Mouse (Mus musculus) embryonic facial prominence, embryonic 15.5 days (tissue): ENCODE data around the gene Rpap1. TPM values are rescaled to one million over a fixed set of nuclear protein-coding genes. Genes with fewer than 3 reads are reported as not detected.

Source experiments
- ATAC-seq: fragments of 200-750 bp; cut with Nextera tagmentation; 2 replicates; pipeline ENCODE4 v1.8.0; 2017; ENCODE audit warnings: low read depth, moderate TSS enrichment; ENCODE audit not compliant: insufficient number of reproducible peaks, low FRiP score, low TSS enrichment
- H3K27ac ChIP-seq: fragments of 300-500 bp; sonication (generic); replicated peaks from 2 replicates; pipeline ENCODE4 v1.5.1; 2015; ENCODE audit warnings: mild to moderate bottlenecking, inconsistent platforms
- H3K27me3 ChIP-seq: fragments of 300-500 bp; sonication (generic); 2 replicates; pipeline ENCODE4 v1.6.1; 2015; ENCODE audit warnings: inconsistent platforms
- H3K36me3 ChIP-seq: fragments of 300-500 bp; sonication (generic); 2 replicates; pipeline ENCODE4 v1.6.1; 2015; ENCODE audit warnings: mild to moderate bottlenecking, inconsistent platforms
- H3K4me1 ChIP-seq: fragments of 300-500 bp; sonication (generic); 2 replicates; pipeline ENCODE4 v1.6.1; 2015; ENCODE audit warnings: inconsistent platforms
- H3K4me2 ChIP-seq: fragments of 300-500 bp; sonication (generic); replicated peaks from 2 replicates; pipeline ENCODE4 v1.6.1; 2015; ENCODE audit warnings: mild to moderate bottlenecking, inconsistent platforms
- H3K4me3 ChIP-seq: fragments of 300-500 bp; sonication (generic); replicated peaks from 2 replicates; pipeline ENCODE4 v1.5.1; 2015; ENCODE audit warnings: mild to moderate bottlenecking, inconsistent platforms
- H3K9ac ChIP-seq: fragments of 300-500 bp; sonication (generic); 2 replicates; pipeline ENCODE4 v1.6.1; 2015; ENCODE audit warnings: inconsistent platforms
- H3K9me3 ChIP-seq: fragments of 300-500 bp; sonication (generic); replicated peaks from 2 replicates; pipeline ENCODE4 v1.6.1; 2016; ENCODE audit warnings: inconsistent platforms
- WGBS: fragments of 180-500 bp; shearing (Covaris S2); methylation state at CpG from one replicate; pipeline ENCODE4 v1.1.7; 2015; 5-methylcytosine and 5-hydroxymethylcytosine counted together
- polyA plus RNA-seq: library from polyadenylated mRNA; unstranded; fragments of >200 nt; fragmentation: Nextera tagmentation; extraction: Ambion mirVana; gene quantifications from 2 replicates; pipeline ENCODE4 v1.2.1, GENCODE M21; 2015

Gene Rpap1
- polyA plus RNA-seq, 1 experiment from 2014 or later = 25.8 TPM

GRCm38 (mm10) chr2:119798246-119798927 is 11.1 kb upstream of the Rpap1 start:
- Histone ChIP-seq H3K27ac (no peak overlapping the region), H3K9ac (no peak overlapping the region), H3K4me1 (peaks cover 36% of the 10 kb centered on the region), H3K36me3 (no peaks in the 10 kb centered on the region), H3K27me3 (peaks cover 18% of the 10 kb centered on the region), H3K9me3 (no peaks in the 10 kb centered on the region), H3K4me3 (peak overlapping the region; percentile 75; the same call in 1 of the 2 replicates), H3K4me2 (peak overlapping the region; percentile 92; the same call in 1 of the 2 replicates)
- no peak for ATAC-seq
- WGBS = 12% methylated on average over 13 of the region's 13 CpGs

- peaks cover 27% of the 10 kb centered on the region for H3K4me1 ChIP-seq
- 0 out of 2 replicates have a peak within 1 kb of the TSS, but pooled peaks have one; percentile 75 for H3K4me3 ChIP-seq
- ATAC-seq = no peak
- H3K27ac ChIP-seq = no peak within 1 kb of the TSS
- 56% methylated on average over 5 of the region's 5 CpGs for WGBS
- H3K4me2 ChIP-seq = peak within 1 kb of the TSS; percentile 92; the same call in 1 of the 2 replicates
- no peak within 1 kb of the TSS for H3K9ac ChIP-seq
- H3K9me3 ChIP-seq = no peaks in the 10 kb centered on the region
- H3K36me3 ChIP-seq = no peaks in the 10 kb centered on the region
- H3K27me3 ChIP-seq = peaks cover 18% of the 10 kb centered on the region
Measured at GRCm38 (mm10) chr2:119797279-119797783, 10.0 kb upstream of the Rpap1 start, which contains the start of gene Tyro3. Tyro3 (plus strand) TSS chr2:119797733.

- Histone ChIP-seq H3K4me3 (no peak overlapping the region), H3K4me2 (no peak overlapping the region), H3K9ac (no peak overlapping the region), H3K9me3 (no peaks in the 10 kb centered on the region), H3K36me3 (0 out of 2 replicates have a peak, but pooled peaks cover 5% of the 10 kb centered on the region), H3K27ac (no peak overlapping the region), H3K27me3 (no peaks in the 10 kb centered on the region), H3K4me1 (peaks cover 6% of the 10 kb centered on the region; the same call in 1 of the 2 replicates)
- no peak for ATAC-seq
- WGBS = 75% methylated on average over 2 of the region's 2 CpGs
Measured at GRCm38 (mm10) chr2:119789996-119790395, 2.7 kb upstream of the Rpap1 start.

GRCm38 (mm10) chr2:119767246-119767645 is 20.1 kb downstream of the Rpap1 start:
- Histone ChIP-seq H3K4me3 (no peak overlapping the region), H3K27ac (no peak overlapping the region), H3K27me3 (0 out of 2 replicates have a peak, but pooled peaks cover 2% of the 10 kb centered on the region), H3K9me3 (no peaks in the 10 kb centered on the region), H3K36me3 (peaks cover 73% of the 10 kb centered on the region), H3K9ac (no peak overlapping the region), H3K4me1 (no peaks in the 10 kb centered on the region), H3K4me2 (no peak overlapping the region)
- WGBS = 91% methylated on average over 6 of the region's 6 CpGs
- no peak for ATAC-seq

GRCm38 (mm10) chr2:119763924-119764323 is 23.4 kb downstream of the Rpap1 start:
- peaks cover 41% of the 10 kb centered on the region for H3K36me3 ChIP-seq
- no peak overlapping the region for H3K27ac ChIP-seq
- 58% methylated on average over 4 of the region's 4 CpGs for WGBS
- H3K4me3 ChIP-seq = no peak overlapping the region
- H3K4me2 ChIP-seq = no peak overlapping the region
- H3K9ac ChIP-seq = no peak overlapping the region
- 0 out of 2 replicates have a peak, but pooled peaks cover 3% of the 10 kb centered on the region for H3K4me1 ChIP-seq
- no peaks in the 10 kb centered on the region for H3K9me3 ChIP-seq
- peak; percentile 57; the same call in 1 of the 2 replicates for ATAC-seq
- H3K27me3 ChIP-seq = peaks cover 26% of the 10 kb centered on the region

GRCm38 (mm10) chr2:119762276-119762675 is 25.1 kb downstream of the Rpap1 start:
- peaks cover 42% of the 10 kb centered on the region for H3K27me3 ChIP-seq
- H3K36me3 ChIP-seq = peaks cover 29% of the 10 kb centered on the region

GRCm38 (mm10) chr2:119760251-119760650 is 27.1 kb downstream of the Rpap1 start, which contains the start of gene Ltk:
Ltk (minus strand) TSS chr2:119760431.
- ATAC-seq = no peak
- Histone ChIP-seq H3K4me1 (peaks cover 19% of the 10 kb centered on the region), H3K4me3 (peak within 1 kb of the TSS; percentile 57; the same call in 1 of the 2 replicates), H3K27ac (no peak within 1 kb of the TSS), H3K36me3 (peaks cover 18% of the 10 kb centered on the region), H3K4me2 (no peak within 1 kb of the TSS), H3K9ac (no peak within 1 kb of the TSS), H3K9me3 (no peaks in the 10 kb centered on the region), H3K27me3 (peaks cover 60% of the 10 kb centered on the region)
- 8% methylated on average over 9 of the region's 9 CpGs for WGBS

More at GRCm38 (mm10) chr2:119762276-119762675, 25.1 kb downstream of the Rpap1 start:
- Histone ChIP-seq H3K4me2 (no peak overlapping the region), H3K4me3 (no peak overlapping the region), H3K9ac (no peak overlapping the region), H3K4me1 (peaks cover 19% of the 10 kb centered on the region), H3K9me3 (no peaks in the 10 kb centered on the region), H3K27ac (no peak overlapping the region)
- 74% methylated on average over 1 of the region's 1 CpGs for WGBS
- no peak for ATAC-seq

GRCm38 (mm10) chr2:119758844-119759835 is 28.2 kb downstream of the Rpap1 start:
- Histone ChIP-seq H3K27me3 (peaks cover 70% of the 10 kb centered on the region), H3K27ac (no peak overlapping the region), H3K9ac (no peak overlapping the region), H3K36me3 (peaks cover 9% of the 10 kb centered on the region), H3K4me3 (peak overlapping the region; percentile 57), H3K9me3 (no peaks in the 10 kb centered on the region), H3K4me1 (peaks cover 19% of the 10 kb centered on the region), H3K4me2 (peak overlapping the region; percentile 100)
- 5% methylated on average over 43 of the region's 44 CpGs for WGBS
- ATAC-seq = no peak

- H3K4me2 ChIP-seq = peak overlapping the region; percentile 100
- peak overlapping the region; percentile 57 for H3K4me3 ChIP-seq
- peaks cover 1% of the 10 kb centered on the region; the same call in 1 of the 2 replicates for H3K36me3 ChIP-seq
- no peak for ATAC-seq
- H3K9me3 ChIP-seq = no peaks in the 10 kb centered on the region
- peaks cover 79% of the 10 kb centered on the region for H3K27me3 ChIP-seq
- no peak overlapping the region for H3K27ac ChIP-seq
- peak overlapping the region; percentile 15; the same call in 1 of the 2 replicates for H3K9ac ChIP-seq
- H3K4me1 ChIP-seq = peaks cover 19% of the 10 kb centered on the region
- WGBS = under 1% methylated on average over 72 of the region's 77 CpGs
Measured at GRCm38 (mm10) chr2:119758101-119758843, 29.1 kb downstream of the Rpap1 start.

- H3K4me1 ChIP-seq = peaks cover 19% of the 10 kb centered on the region
- H3K4me2 ChIP-seq = peak overlapping the region; percentile 100
- H3K4me3 ChIP-seq = peak overlapping the region; percentile 57
- peak overlapping the region; percentile 15; the same call in 1 of the 2 replicates for H3K9ac ChIP-seq
- H3K36me3 ChIP-seq = no peaks in the 10 kb centered on the region
- no peak for ATAC-seq
- H3K27me3 ChIP-seq = peaks cover 85% of the 10 kb centered on the region
- H3K27ac ChIP-seq = no peak overlapping the region
- H3K9me3 ChIP-seq = no peaks in the 10 kb centered on the region
- WGBS = 4% methylated on average over 30 of the region's 31 CpGs
Measured at GRCm38 (mm10) chr2:119757601-119758100, 29.7 kb downstream of the Rpap1 start.
